Mouse (Mus musculus) hindlimb bud, embryonic 11.5 days (tissue): Measurements from ENCODE around the gene Ahrr.

Source experiments
- DNase-seq: peaks from one replicate; pipeline ENCODE4 v3.0.0-alpha.2; 2012; ENCODE audit warnings: low read depth, low spot score; ENCODE audit errors: extremely low spot score

The Ahrr gene

GRCm38 (mm10) chr13:74245214-74245898, 46.8 kb downstream of the Ahrr start:
- DNase-seq, result peak; percentile 39

- DNase-seq, result no peak
These were observed 54.6 kb downstream of the Ahrr start for GRCm38 (mm10) chr13:74237574-74237973.

GRCm38 (mm10) chr13:74220659-74221058, 71.5 kb downstream of the Ahrr start:
- DNase-seq, result no peak

GRCm38 (mm10) chr13:74218441-74218840, 73.7 kb downstream of the Ahrr start:
- no peak for DNase-seq

- DNase-seq, result no peak
These were observed 83.2 kb downstream of the Ahrr start for GRCm38 (mm10) chr13:74208986-74209345.

GRCm38 (mm10) chr13:74208317-74208985, 83.7 kb downstream of the Ahrr start, which contains the start of gene Exoc3:
Gene Exoc3, minus strand, starts transcription at chr13:74208732.
- peak; percentile 49 for DNase-seq

GRCm38 (mm10) chr13:74196451-74196850, 95.7 kb downstream of the Ahrr start:
- DNase-seq, result no peak

GRCm38 (mm10) chr13:74192613-74193012, 99.5 kb downstream of the Ahrr start:
- no peak for DNase-seq

- no peak for DNase-seq
These were observed 109.0 kb downstream of the Ahrr start for GRCm38 (mm10) chr13:74183011-74183695.

- no peak for DNase-seq
These were observed 120.1 kb downstream of the Ahrr start for GRCm38 (mm10) chr13:74172036-74172435.

- no peak for DNase-seq
These were observed 122.5 kb downstream of the Ahrr start for GRCm38 (mm10) chr13:74169446-74170164.

GRCm38 (mm10) chr13:74167492-74167891, 124.6 kb downstream of the Ahrr start:
- no peak for DNase-seq

- no peak for DNase-seq
These were observed 125.1 kb downstream of the Ahrr start for GRCm38 (mm10) chr13:74167057-74167413.

- DNase-seq, result no peak
These were observed 125.6 kb downstream of the Ahrr start for GRCm38 (mm10) chr13:74166348-74167056.
